Mouse (Mus musculus): ENCODE measurements around the gene Crocc.

- no peak for TF ChIP-seq CTCF (IDR thresholded peaks at IDR 0.05; ENCODE audit: extremely low read depth, insufficient read length, insufficient replicate concordance, low read depth, low read length)
- no peak for TF ChIP-seq POLR2A (IDR thresholded peaks at IDR 0.05; ENCODE audit: low read depth, low read length)
These were observed 83.1 kb downstream of the Crocc start for GRCm38 (mm10) chr4:140977278-140977677.
